Mouse (Mus musculus) ES-E14 (cell line): ENCODE measurements at regions not wholly inside any gene's neighbourhood (a gene's known extent, or its start where the extent isn't known, plus 50 kb on each side); places are given as distances from the start of the nearest gene placed in this dataset.

Experiments
- DNase-seq: peaks from one replicate; pipeline ENCODE4 v3.0.0-alpha.2; 2013; ENCODE audit warnings: low read depth, low spot score
- H3K27ac ChIP-seq: 2 replicates; pipeline ENCODE4 v1.5.1; 2012; ENCODE audit warnings: low read depth, mild to moderate bottlenecking, low read length, moderate library complexity, mixed read lengths; ENCODE audit not compliant: poor library complexity, insufficient read depth, severe bottlenecking
- H3K36me3 ChIP-seq: 2 replicates; pipeline ENCODE4 v1.6.1; 2012; ENCODE audit warnings: mild to moderate bottlenecking, low read length, moderate library complexity, mixed read lengths; ENCODE audit not compliant: control insufficient read depth, poor library complexity, insufficient read depth, severe bottlenecking
- H3K4me1 ChIP-seq, 2 experiments: fragments of 150-350 bp in 1 of 2; sonication (generic) in 1 of 2; 2 replicates each; pipeline ENCODE4 v1.6.1; 2012; ENCODE audit warnings: low read length in 2 of 2, mild to moderate bottlenecking in 1 of 2, mixed read lengths in 1 of 2; ENCODE audit not compliant: control insufficient read depth in 2 of 2, insufficient read depth in 2 of 2, poor library complexity in 1 of 2
- H3K4me3 ChIP-seq, 2 experiments: fragments of 150-350 bp in 1 of 2; sonication (generic) in 1 of 2; 2 replicates each; pipeline ENCODE4 v1.5.1; 2012; ENCODE audit warnings: low read length in 2 of 2, low read depth in 1 of 2, mild to moderate bottlenecking in 1 of 2, mixed read lengths in 1 of 2; ENCODE audit not compliant: insufficient read depth in 1 of 2, poor library complexity in 1 of 2, severe bottlenecking in 1 of 2
- H3K9ac ChIP-seq: 2 replicates; pipeline ENCODE4 v1.6.1; 2012; ENCODE audit warnings: low read depth, mild to moderate bottlenecking, low read length, mixed read lengths; ENCODE audit not compliant: poor library complexity, insufficient read depth, severe bottlenecking
- H3K9me3 ChIP-seq: fragments of 150-350 bp; sonication (generic); 2 replicates; pipeline ENCODE4 v1.6.1; 2012; ENCODE audit warnings: low read depth, mild to moderate bottlenecking, low read length; ENCODE audit not compliant: control insufficient read depth, insufficient read depth
- CHD2 ChIP-seq: IDR thresholded peaks from 2 replicates; pipeline ENCODE4 v1.6.1; 2014; ENCODE audit warnings: mild to moderate bottlenecking, low read depth, low read length, inconsistent platforms
- HCFC1 ChIP-seq: IDR thresholded peaks from 2 replicates; pipeline ENCODE4 v1.6.1; 2012; ENCODE audit warnings: low read length, inconsistent platforms, borderline replicate concordance; ENCODE audit not compliant: insufficient read depth
- MAFK ChIP-seq: IDR thresholded peaks from 2 replicates; pipeline ENCODE4 v1.6.1; 2014; ENCODE audit warnings: mild to moderate bottlenecking, low read depth, low read length, inconsistent platforms; ENCODE audit not compliant: insufficient read depth
- ZC3H11A ChIP-seq: IDR thresholded peaks from 2 replicates; pipeline ENCODE4 v1.6.1; 2012; ENCODE audit warnings: low read depth, mild to moderate bottlenecking, inconsistent platforms, low read length, borderline replicate concordance
- ZNF384 ChIP-seq: IDR thresholded peaks from 2 replicates; pipeline ENCODE4 v1.6.1; 2012; ENCODE audit warnings: low read depth, low read length, inconsistent platforms
- in situ Hi-C, 2 experiments: fragments of 600-800 bp; cut with MboI; formaldehyde crosslinking; loops; one replicate each; pipeline ENCODE4 v1.15.1; 2025; ENCODE audit warnings: low sequenced_read_pairs in 2 of 2, inconsistent platforms in 1 of 2; ENCODE audit not compliant: unreplicated experiment in 2 of 2

DNA sequence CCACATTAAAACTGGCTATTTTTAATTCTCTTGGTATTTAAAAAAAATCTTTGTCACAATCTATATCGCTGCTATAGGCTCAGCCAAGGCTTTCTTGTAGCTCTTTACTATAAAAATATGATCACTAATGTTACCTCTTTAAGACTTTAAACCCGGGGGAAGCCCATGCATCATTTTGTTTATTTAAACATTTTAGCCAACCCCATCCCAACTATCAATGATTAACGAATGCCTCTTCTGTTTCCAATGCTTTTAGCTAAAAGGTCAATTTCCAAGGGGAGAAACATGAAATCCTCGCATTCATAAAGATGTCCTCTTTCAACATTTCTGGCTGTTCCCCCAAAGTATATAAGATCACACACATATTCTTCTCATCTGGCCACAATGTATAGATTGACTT is 153.6 kb upstream of the Pou3f3 start:
- in situ Hi-C loops: no loop called here
- no peak for DNase-seq
- no peaks in the 10 kb centered on the region for H3K36me3 ChIP-seq
- H3K4me1 ChIP-seq: peaks cover 0 to 2% of the 10 kb centered on the region in 2 experiments; a peak in 1 of 4 replicates
- no peak overlapping the region for H3K27ac ChIP-seq
- H3K4me3 ChIP-seq: no peak overlapping the region
- no peak overlapping the region for H3K9ac ChIP-seq
- TF ChIP-seq ZNF384 (no peak), HCFC1 (no peak), CHD2 (no peak), ZC3H11A (no peak), MAFK (no peak)
- H3K9me3 ChIP-seq: no peaks in the 10 kb centered on the region

DNA sequence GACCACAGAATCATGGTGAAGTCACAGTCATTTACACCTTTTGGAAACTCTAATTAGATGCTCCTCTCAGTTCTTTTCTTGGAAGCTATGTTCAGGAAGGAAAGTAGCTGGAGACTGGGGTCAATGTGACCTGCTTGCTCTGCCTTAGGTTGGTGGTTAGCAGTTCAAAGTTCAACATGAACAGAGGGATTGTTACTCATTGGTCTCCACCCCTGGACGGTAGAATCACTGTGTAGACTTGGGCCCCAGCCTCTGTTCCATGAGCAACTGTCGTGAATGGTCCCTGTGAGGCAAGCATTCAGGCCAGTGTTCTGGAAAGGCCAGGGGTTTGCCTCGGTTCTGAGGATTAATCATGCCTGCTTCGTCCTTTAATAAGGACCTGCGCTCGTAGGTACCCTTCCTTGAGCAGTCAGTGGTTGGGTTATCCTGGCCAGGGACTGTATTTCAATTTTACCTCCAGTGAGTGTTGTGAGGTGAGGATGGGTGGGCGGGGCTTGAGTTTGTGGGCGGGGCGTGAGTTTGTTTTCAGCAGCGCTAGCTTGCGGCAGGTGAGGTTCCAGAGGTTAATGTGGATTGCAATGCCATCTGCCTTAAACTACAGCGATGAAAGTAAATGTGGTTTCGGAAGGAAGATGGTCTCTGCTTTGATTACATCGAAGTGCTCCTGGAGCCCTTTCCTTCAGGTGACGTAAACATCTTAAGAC is 152.6 kb upstream of the Pou3f3 start:
- Histone ChIP-seq H3K27ac (no peak overlapping the region), H3K4me3 (no peak overlapping the region), H3K9ac (no peak overlapping the region), H3K4me1 (peaks cover 0 to 2% of the 10 kb centered on the region in 2 experiments; a peak in 1 of 4 replicates), H3K36me3 (no peaks in the 10 kb centered on the region), H3K9me3 (no peaks in the 10 kb centered on the region)
- no peak for DNase-seq
- in situ Hi-C loops: no loop called here
- no peak for TF ChIP-seq CHD2
- no peak for TF ChIP-seq ZC3H11A
- no peak for TF ChIP-seq HCFC1
- TF ChIP-seq MAFK: no peak
- no peak for TF ChIP-seq ZNF384

DNA sequence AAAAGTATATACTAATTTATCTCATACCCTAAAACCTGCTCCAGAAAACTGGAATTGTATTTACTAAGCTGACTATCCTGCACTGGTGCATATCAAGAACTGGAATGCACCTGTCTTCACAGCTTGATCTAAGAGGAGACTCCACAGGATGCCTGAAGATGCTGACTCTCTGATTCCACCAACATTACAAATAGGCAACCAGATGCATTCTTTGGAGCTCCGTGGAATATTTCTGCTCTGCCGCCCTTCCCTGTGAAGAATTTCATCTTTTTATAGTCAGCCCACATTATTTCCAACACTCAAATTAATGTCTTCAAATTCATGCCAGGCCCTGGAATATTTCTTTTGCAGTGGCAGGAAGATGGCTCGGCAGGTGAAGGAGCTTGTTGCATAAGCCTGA is 148.7 kb upstream of the Pou3f3 start:
- no peaks in the 10 kb centered on the region for H3K9me3 ChIP-seq
- in situ Hi-C loops: no loop called here
- no peak for TF ChIP-seq HCFC1
- no peak for TF ChIP-seq MAFK
- no peak for TF ChIP-seq ZC3H11A
- no peak for TF ChIP-seq ZNF384
- no peak for TF ChIP-seq CHD2
- DNase-seq: no peak
- no peaks in the 10 kb centered on the region for H3K36me3 ChIP-seq
- H3K9ac ChIP-seq: no peak overlapping the region
- H3K4me1 ChIP-seq: peaks cover 0 to 2% of the 10 kb centered on the region in 2 experiments; a peak in 1 of 4 replicates
- no peak overlapping the region for H3K4me3 ChIP-seq
- no peak overlapping the region for H3K27ac ChIP-seq

DNA sequence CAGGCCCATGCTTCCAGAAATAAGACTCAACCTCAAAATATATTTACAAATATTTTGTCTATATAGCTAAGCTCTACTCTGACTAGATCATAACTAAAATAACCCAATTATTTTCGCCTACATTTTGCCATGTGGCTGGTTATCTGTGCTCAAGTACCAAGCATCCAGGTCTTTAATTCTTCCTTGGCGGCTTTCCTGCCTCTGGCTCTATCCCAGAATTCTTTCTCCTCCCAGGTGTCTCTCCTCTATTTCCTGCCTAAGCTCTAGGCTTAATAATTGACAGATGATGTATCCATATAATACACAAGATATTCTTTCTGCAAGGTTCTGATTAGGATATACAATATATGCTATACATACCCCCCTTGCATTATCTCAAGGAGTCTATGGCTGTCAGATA is 138.3 kb upstream of the Pou3f3 start:
- H3K4me3 ChIP-seq: no peak overlapping the region
- in situ Hi-C loops: no loop called here
- H3K9me3 ChIP-seq: no peaks in the 10 kb centered on the region
- no peak overlapping the region for H3K9ac ChIP-seq
- no peak overlapping the region for H3K27ac ChIP-seq
- no peaks in the 10 kb centered on the region for H3K4me1 ChIP-seq
- no peaks in the 10 kb centered on the region for H3K36me3 ChIP-seq
- TF ChIP-seq MAFK: no peak
- TF ChIP-seq ZNF384: no peak
- no peak for TF ChIP-seq ZC3H11A
- TF ChIP-seq HCFC1: no peak
- DNase-seq: no peak

DNA sequence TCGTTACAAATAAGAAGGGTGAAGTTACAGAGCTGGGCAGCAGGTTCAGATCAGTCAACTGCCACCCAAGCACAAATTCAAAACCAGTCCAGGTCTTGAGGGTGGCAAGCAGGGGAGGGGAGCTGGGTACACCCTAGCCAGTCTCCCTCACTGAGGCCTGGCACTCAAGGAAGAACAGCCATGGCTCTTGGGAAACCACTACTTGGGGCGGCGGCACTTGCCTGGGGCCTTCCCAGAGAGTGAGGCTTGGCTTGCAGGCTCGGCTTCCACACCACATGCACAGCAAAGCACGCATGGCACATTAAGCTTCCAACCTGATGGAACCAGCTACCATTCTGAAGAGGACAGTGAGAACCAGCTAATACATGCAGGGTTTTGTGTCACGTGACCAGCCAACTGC is 127.9 kb upstream of the Pou3f3 start:
- Histone ChIP-seq H3K4me1 (no peaks in the 10 kb centered on the region), H3K36me3 (no peaks in the 10 kb centered on the region), H3K27ac (no peak overlapping the region), H3K9me3 (no peaks in the 10 kb centered on the region), H3K9ac (no peak overlapping the region), H3K4me3 (no peak overlapping the region)
- in situ Hi-C loops: no loop called here
- no peak for DNase-seq
- TF ChIP-seq CHD2 (no peak), HCFC1 (no peak), ZC3H11A (no peak), MAFK (no peak), ZNF384 (no peak)
